Mouse (Mus musculus): Measurements from ENCODE around the gene Plekha6. TPM values are rescaled to one million over a fixed set of nuclear protein-coding genes. Genes with fewer than 3 reads are reported as not detected.

The Plekha6 gene
- polyA plus RNA-seq, 1 experiment, result 0.12 TPM

- no peak for TF ChIP-seq SRF (IDR thresholded peaks at IDR 0.05; ENCODE audit: control insufficient read depth, insufficient read length, low read depth)
- no peak for TF ChIP-seq POLR2A (IDR thresholded peaks at IDR 0.05; ENCODE audit: insufficient read length, low read depth)
- TF ChIP-seq MYOD1 (IDR thresholded peaks at IDR 0.05; ENCODE audit: control insufficient read depth in 1 of 3, insufficient read length in 2 of 3, low read depth in 2 of 3), result no peak
- no peak for TF ChIP-seq REST (IDR thresholded peaks at IDR 0.05; ENCODE audit: insufficient read depth, insufficient read length)
- TF ChIP-seq MYOG (IDR thresholded peaks at IDR 0.05; ENCODE audit: control insufficient read depth in 1 of 3, insufficient read depth in 1 of 3, insufficient read length in 2 of 3, low read depth in 2 of 3), result no peak
- Histone ChIP-seq H3ac (ENCODE audit: control insufficient read depth, insufficient read length) (no peak overlapping the region), H3K4me2 (ENCODE audit: low read depth) (no peak overlapping the region), H3K27me3 (ENCODE audit: control insufficient read depth, insufficient read depth, insufficient read length) (peaks cover 80% of the 10 kb centered on the region), H3K4me3 (no peak overlapping the region), H3K36me3 (ENCODE audit: control insufficient read depth, insufficient read depth) (no peaks in the 10 kb centered on the region), H3K79me2 (ENCODE audit: control insufficient read depth, insufficient read depth) (no peaks in the 10 kb centered on the region)
Observed at GRCm38 (mm10) chr1:133262628-133263027, 98.6 kb downstream of the Plekha6 start.

- Histone ChIP-seq H3K27me3 (ENCODE audit: control insufficient read depth, insufficient read depth, insufficient read length) (peaks cover 78% of the 10 kb centered on the region), H3K4me3 (no peak overlapping the region), H3K4me2 (ENCODE audit: low read depth) (no peak overlapping the region), H3ac (ENCODE audit: control insufficient read depth, insufficient read length) (no peak overlapping the region), H3K79me2 (ENCODE audit: control insufficient read depth, insufficient read depth) (no peaks in the 10 kb centered on the region), H3K36me3 (ENCODE audit: control insufficient read depth, insufficient read depth) (no peaks in the 10 kb centered on the region)
- TF ChIP-seq POLR2AphosphoS2 (IDR thresholded peaks at IDR 0.05; ENCODE audit: insufficient read length, low read depth) (no peak), SRF (IDR thresholded peaks at IDR 0.05; ENCODE audit: control insufficient read depth, insufficient read length, low read depth) (no peak)
Observed at GRCm38 (mm10) chr1:133263134-133263533, 99.1 kb downstream of the Plekha6 start.

- Histone ChIP-seq H3ac (ENCODE audit: control insufficient read depth, insufficient read length) (no peak overlapping the region), H3K4me3 (no peak overlapping the region), H3K4me2 (ENCODE audit: low read depth) (no peak overlapping the region), H3K36me3 (ENCODE audit: control insufficient read depth, insufficient read depth) (no peaks in the 10 kb centered on the region), H3K27me3 (ENCODE audit: control insufficient read depth, insufficient read depth, insufficient read length) (peaks cover 68% of the 10 kb centered on the region), H3K79me2 (ENCODE audit: control insufficient read depth, insufficient read depth) (no peaks in the 10 kb centered on the region)
- TF ChIP-seq SRF (IDR thresholded peaks at IDR 0.05; ENCODE audit: control insufficient read depth, insufficient read length, low read depth) (no peak), TCF12 (IDR thresholded peaks at IDR 0.05; ENCODE audit: insufficient read depth, poor library complexity, severe bottlenecking) (no peak), POLR2AphosphoS2 (IDR thresholded peaks at IDR 0.05; ENCODE audit: insufficient read length, low read depth) (no peak), USF1 (IDR thresholded peaks at IDR 0.05; ENCODE audit: low read depth) (no peak), CEBPB (IDR thresholded peaks at IDR 0.05; ENCODE audit: insufficient read depth, poor library complexity, severe bottlenecking) (no peak), MAX (IDR thresholded peaks at IDR 0.05; ENCODE audit: low read depth) (no peak), POLR2A (IDR thresholded peaks at IDR 0.05; ENCODE audit: insufficient read length, low read depth) (no peak), MYOD1 (IDR thresholded peaks at IDR 0.05; ENCODE audit: control insufficient read depth in 1 of 3, insufficient read length in 2 of 3, low read depth in 2 of 3) (no peak), REST (IDR thresholded peaks at IDR 0.05; ENCODE audit: insufficient read depth, insufficient read length) (no peak), TCF3 (IDR thresholded peaks at IDR 0.05; ENCODE audit: insufficient read length, low read depth) (no peak), MYOG (IDR thresholded peaks at IDR 0.05; ENCODE audit: control insufficient read depth in 1 of 3, insufficient read depth in 1 of 3, insufficient read length in 2 of 3, low read depth in 2 of 3) (no peak), E2F4 (IDR thresholded peaks at IDR 0.05; ENCODE audit: insufficient read depth) (no peak)
Observed at GRCm38 (mm10) chr1:133264367-133264766, 100.4 kb downstream of the Plekha6 start.

- no peak for TF ChIP-seq CEBPB (IDR thresholded peaks at IDR 0.05; ENCODE audit: insufficient read depth, poor library complexity, severe bottlenecking)
- TF ChIP-seq TCF3 (IDR thresholded peaks at IDR 0.05; ENCODE audit: insufficient read length, low read depth), result no peak
- no peak for TF ChIP-seq POLR2AphosphoS2 (IDR thresholded peaks at IDR 0.05; ENCODE audit: insufficient read length, low read depth)
- no peak for TF ChIP-seq E2F4 (IDR thresholded peaks at IDR 0.05; ENCODE audit: insufficient read depth)
- TF ChIP-seq TCF12 (IDR thresholded peaks at IDR 0.05; ENCODE audit: insufficient read depth, poor library complexity, severe bottlenecking), result no peak
- TF ChIP-seq REST (IDR thresholded peaks at IDR 0.05; ENCODE audit: insufficient read depth, insufficient read length), result no peak
- no peak for TF ChIP-seq MYOD1 (IDR thresholded peaks at IDR 0.05; ENCODE audit: control insufficient read depth in 1 of 3, insufficient read length in 2 of 3, low read depth in 2 of 3)
- TF ChIP-seq SRF (IDR thresholded peaks at IDR 0.05; ENCODE audit: control insufficient read depth, insufficient read length, low read depth), result no peak
- no peak for TF ChIP-seq USF1 (IDR thresholded peaks at IDR 0.05; ENCODE audit: low read depth)
- no peak for TF ChIP-seq POLR2A (IDR thresholded peaks at IDR 0.05; ENCODE audit: insufficient read length, low read depth)
- TF ChIP-seq MYOG (IDR thresholded peaks at IDR 0.05; ENCODE audit: control insufficient read depth in 1 of 3, insufficient read depth in 1 of 3, insufficient read length in 2 of 3, low read depth in 2 of 3), result no peak
- TF ChIP-seq MAX (IDR thresholded peaks at IDR 0.05; ENCODE audit: low read depth), result no peak
- Histone ChIP-seq H3K36me3 (ENCODE audit: control insufficient read depth, insufficient read depth) (no peaks in the 10 kb centered on the region), H3K4me2 (ENCODE audit: low read depth) (no peak overlapping the region), H3K79me2 (ENCODE audit: control insufficient read depth, insufficient read depth) (no peaks in the 10 kb centered on the region), H3ac (ENCODE audit: control insufficient read depth, insufficient read length) (no peak overlapping the region), H3K27me3 (ENCODE audit: control insufficient read depth, insufficient read depth, insufficient read length) (peaks cover 61% of the 10 kb centered on the region), H3K4me3 (no peak overlapping the region)
Observed at GRCm38 (mm10) chr1:133265114-133265766, 101.2 kb downstream of the Plekha6 start.

GRCm38 (mm10) chr1:133267094-133267493 is 103.1 kb downstream of the Plekha6 start:
- Histone ChIP-seq H3ac (ENCODE audit: control insufficient read depth, insufficient read length) (no peak overlapping the region), H3K36me3 (ENCODE audit: control insufficient read depth, insufficient read depth) (no peaks in the 10 kb centered on the region), H3K4me2 (ENCODE audit: low read depth) (no peak overlapping the region), H3K4me3 (no peak overlapping the region), H3K27me3 (ENCODE audit: control insufficient read depth, insufficient read depth, insufficient read length) (peaks cover 50% of the 10 kb centered on the region), H3K79me2 (ENCODE audit: control insufficient read depth, insufficient read depth) (no peaks in the 10 kb centered on the region)
- no peak for TF ChIP-seq CEBPB (IDR thresholded peaks at IDR 0.05; ENCODE audit: insufficient read depth, poor library complexity, severe bottlenecking)

Data from myocyte (in vitro differentiated cells).